Mouse (Mus musculus) embryonic fibroblast, embryonic 13.5 days (primary cell): ENCODE measurements around the gene Dact2.

ENCODE experiments used
- CTCF ChIP-seq: IDR thresholded peaks from 2 replicates; pipeline ENCODE4 v1.5.1; 2011; ENCODE audit warnings: mild to moderate bottlenecking, control low read depth, low read length, moderate library complexity, borderline replicate concordance; ENCODE audit not compliant: insufficient read depth
- POLR2A ChIP-seq: IDR thresholded peaks from 2 replicates; pipeline ENCODE4 v1.6.1; 2011; ENCODE audit warnings: low read depth, mild to moderate bottlenecking, control low read depth, low read length, moderate library complexity

DNA sequence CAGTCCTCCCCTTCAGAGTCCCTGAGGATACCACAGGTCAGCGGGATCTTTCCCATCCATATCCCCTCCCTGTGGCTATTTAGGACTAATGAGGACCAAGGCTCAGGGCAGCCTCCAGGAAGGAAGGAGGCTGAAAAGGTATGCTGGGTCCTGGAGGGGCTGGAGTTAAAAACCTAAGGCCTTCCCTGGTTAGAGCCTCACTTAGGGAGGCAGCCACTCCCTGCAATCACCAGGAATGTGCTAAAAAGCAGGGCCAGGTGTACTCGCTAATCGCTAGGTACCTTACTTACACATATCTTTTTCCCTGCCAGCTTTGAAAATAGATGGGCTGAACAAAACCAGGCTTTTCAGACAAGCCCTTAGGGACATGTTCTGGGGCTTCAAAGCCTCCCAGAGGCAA is 21.2 kb downstream of the Dact2 start:
- TF ChIP-seq CTCF (no peak), POLR2A (no peak)
